1 mouse cellular context compared by ENCODE assay signal in the genomic region with DNA sequence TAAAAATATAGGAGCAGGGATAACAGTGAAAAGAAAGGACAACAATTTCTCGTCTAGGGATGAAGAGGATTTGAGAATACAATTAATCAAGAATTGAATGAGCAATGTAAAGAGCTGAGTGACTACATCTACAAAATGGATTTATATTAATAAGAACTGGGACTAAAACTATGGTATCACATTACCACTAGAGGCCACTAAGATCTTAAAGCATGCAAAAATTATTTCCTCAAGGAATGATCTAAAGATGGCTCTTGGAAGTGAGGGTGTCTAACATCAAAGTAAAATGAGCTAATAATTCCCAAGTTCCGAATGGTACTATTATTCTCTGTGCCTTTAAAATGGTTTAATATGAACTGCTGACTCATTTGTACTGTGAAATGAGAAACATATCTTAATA.
TF ChIP-seq lines count a peak whose summit lies in the region.

No protein-coding gene starts in this region.

TF ChIP-seq in MEL, 35 proteins besides CTCF, POLR2A, EP300 and RAD21 (continued from another document):
- TF ChIP-seq BHLHE40 (IDR thresholded peaks at IDR 0.05; ENCODE audit: borderline replicate concordance, low read depth, low read length), result no peak
- no peak for TF ChIP-seq JUND (IDR thresholded peaks at IDR 0.05; ENCODE audit: low read depth, low read length)
- no peak for TF ChIP-seq MAFK (IDR thresholded peaks at IDR 0.05; ENCODE audit: borderline replicate concordance, low read depth, low read length)
- TF ChIP-seq POLR2AphosphoS2 (IDR thresholded peaks at IDR 0.05; ENCODE audit: low read length), result no peak
- TF ChIP-seq POLR2AphosphoS5 (IDR thresholded peaks at IDR 0.05; ENCODE audit: borderline replicate concordance, low read depth, low read length), result no peak
- no peak for TF ChIP-seq HCFC1 (IDR thresholded peaks at IDR 0.05; ENCODE audit: low read depth, low read length)
- no peak for TF ChIP-seq CHD1 (IDR thresholded peaks at IDR 0.05; ENCODE audit: low read depth, low read length)
- TF ChIP-seq ZKSCAN1 (IDR thresholded peaks at IDR 0.05; ENCODE audit: low read depth, low read length), result no peak
